Mouse (Mus musculus): ENCODE results near the gene Armc9. TPM values are rescaled to one million over a fixed set of nuclear protein-coding genes. Genes with fewer than 3 reads are reported as not detected.

The Armc9 gene
- total and polyA plus RNA-seq, 3 experiments = 7.2 to 12.0 TPM; not detected in 1

DNA sequence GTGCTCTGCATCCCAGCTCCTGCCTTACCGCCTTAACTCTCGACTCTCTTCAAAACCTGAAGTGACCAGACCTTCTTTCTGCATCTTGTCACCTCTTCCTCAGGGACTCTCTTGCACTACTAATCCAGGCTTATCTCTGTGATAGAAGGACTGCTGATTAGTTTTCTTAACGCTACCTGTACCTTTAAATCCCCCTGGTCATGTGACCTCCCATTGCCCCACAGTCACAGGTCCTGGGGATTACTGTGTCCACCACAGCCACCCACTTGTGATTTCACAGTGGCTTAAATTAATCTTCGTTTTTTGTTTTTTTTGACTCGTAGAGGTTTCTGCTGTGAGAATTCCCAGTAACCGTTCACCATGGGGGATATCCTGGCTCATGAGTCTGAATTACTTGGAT, 2.0 kb downstream of the Armc9 start:
- Histone ChIP-seq H3K27ac (ENCODE audit: control insufficient read depth, low read depth, low read length) (no peak overlapping the region), H3K9ac (ENCODE audit: control insufficient read depth, low read depth, low read length, poor library complexity, severe bottlenecking) (no peak overlapping the region), H3K27me3 (ENCODE audit: control insufficient read depth in 1 of 2, insufficient read depth in 2 of 2, low read length in 2 of 2) (no peaks in the 10 kb centered on the region), H3K36me3 (ENCODE audit: control insufficient read depth in 1 of 2, insufficient read depth in 2 of 2, low read length in 2 of 2) (peaks cover 5 to 14% of the 10 kb centered on the region in 2 experiments; a peak in 3 of 4 replicates), H3K9me3 (replicated peaks; ENCODE audit: insufficient read depth, low read length) (no peaks in the 10 kb centered on the region), H3K4me1 (ENCODE audit: control insufficient read depth in 1 of 2, insufficient read depth in 2 of 2, low read length in 2 of 2) (peaks cover 16% of the 10 kb centered on the region in 2 experiments), H3K4me3 (ENCODE audit: control insufficient read depth in 1 of 2, insufficient read depth in 1 of 2, low read depth in 2 of 2, low read length in 2 of 2) (no peak overlapping the region), H3K79me2 (ENCODE audit: control insufficient read depth, insufficient read depth, low read length, poor library complexity) (no peaks in the 10 kb centered on the region; the same call in 1 of the 2 replicates)
- TF ChIP-seq USF1 (IDR thresholded peaks at IDR 0.05; ENCODE audit: low read depth, low read length) (peak; percentile 53; the same call in 1 of the 2 replicates), KAT2A (conservative IDR thresholded peaks at IDR 0.05; ENCODE audit: low read depth, low read length) (no peak), HCFC1 (IDR thresholded peaks at IDR 0.05; ENCODE audit: low read depth, low read length) (no peak)
- DNase-seq (ENCODE audit: low read depth, low spot score) = no peak

- Histone ChIP-seq H3K9ac (ENCODE audit: control insufficient read depth, low read depth, low read length, poor library complexity, severe bottlenecking) (no peak overlapping the region), H3K9me3 (replicated peaks; ENCODE audit: insufficient read depth, low read length) (no peaks in the 10 kb centered on the region), H3K27ac (ENCODE audit: control insufficient read depth, low read depth, low read length) (peak overlapping the region; percentile 69), H3K79me2 (ENCODE audit: control insufficient read depth, insufficient read depth, low read length, poor library complexity) (no peaks in the 10 kb centered on the region), H3K4me3 (ENCODE audit: control insufficient read depth in 1 of 2, insufficient read depth in 1 of 2, low read depth in 2 of 2, low read length in 2 of 2) (no peak overlapping the region), H3K36me3 (ENCODE audit: control insufficient read depth in 1 of 2, insufficient read depth in 2 of 2, low read length in 2 of 2) (peaks cover 5 to 11% of the 10 kb centered on the region in 2 experiments), H3K4me1 (ENCODE audit: control insufficient read depth in 1 of 2, insufficient read depth in 2 of 2, low read length in 2 of 2) (peaks cover 16% of the 10 kb centered on the region in 2 experiments), H3K27me3 (ENCODE audit: control insufficient read depth in 1 of 2, insufficient read depth in 2 of 2, low read length in 2 of 2) (no peaks in the 10 kb centered on the region)
- DNase-seq (ENCODE audit: low read depth, low spot score) = no peak
- TF ChIP-seq ETS1 (IDR thresholded peaks at IDR 0.05; ENCODE audit: low read depth, low read length) = peak; percentile 17; the same call in 1 of the 2 replicates
- TF ChIP-seq POLR2A (IDR thresholded peaks at IDR 0.05; ENCODE audit: control insufficient read depth in 1 of 2, insufficient read depth in 1 of 2, low read depth in 1 of 2, low read length in 2 of 2, poor library complexity in 1 of 2) = no peak
- TF ChIP-seq HCFC1 (IDR thresholded peaks at IDR 0.05; ENCODE audit: low read depth, low read length) = no peak
- no peak for TF ChIP-seq JUND (IDR thresholded peaks at IDR 0.05; ENCODE audit: low read depth, low read length)
- TF ChIP-seq GATA1 (IDR thresholded peaks at IDR 0.05; ENCODE audit: low read depth, low read length) = 0 out of 2 replicates have a peak, but pooled peaks have one; percentile 25
- TF ChIP-seq ZC3H11A (IDR thresholded peaks at IDR 0.05; ENCODE audit: low read depth, low read length) = no peak
- TF ChIP-seq MYB (IDR thresholded peaks at IDR 0.05; ENCODE audit: low read depth, low read length) = no peak
- no peak for TF ChIP-seq GABPA (IDR thresholded peaks at IDR 0.05; ENCODE audit: low read depth, low read length)
- TF ChIP-seq POLR2AphosphoS5 (IDR thresholded peaks at IDR 0.05; ENCODE audit: borderline replicate concordance, low read depth, low read length) = no peak
- no peak for TF ChIP-seq KAT2A (conservative IDR thresholded peaks at IDR 0.05; ENCODE audit: low read depth, low read length)
- TF ChIP-seq TCF12 (IDR thresholded peaks at IDR 0.05; ENCODE audit: low read depth, low read length) = peak; percentile 78; the same call in 1 of the 2 replicates
- no peak for TF ChIP-seq MEF2A (IDR thresholded peaks at IDR 0.05; ENCODE audit: extremely low read depth, insufficient replicate concordance, low read depth, low read length, poor library complexity, severe bottlenecking)
- TF ChIP-seq EP300 (IDR thresholded peaks at IDR 0.05; ENCODE audit: low read depth in 1 of 2, low read length in 2 of 2) = peak; percentile 31 to 74; a peak in 2 of 4 replicates
Observed at GRCm38 (mm10) chr1:86160059-86160458, 5.5 kb downstream of the Armc9 start.
